Mouse (Mus musculus): ENCODE results near the gene Gramd1a. TPM values are rescaled to one million over a fixed set of nuclear protein-coding genes. Genes with fewer than 3 reads are reported as not detected.

Gene Gramd1a
- 244 and 265 TPM in 2 replicates for total RNA-seq (2014; rRNA removed)
- polyA plus RNA-seq (2015; fragmentation: Nextera tagmentation; extraction: Ambion mirVana), result 176 and 178 TPM in 2 replicates

GRCm38 (mm10) chr7:31155296-31156033 lies at the start of gene Gramd1a:
Gene Gramd1a, minus strand, starts transcription at chr7:31155896.
- H3K9me3 ChIP-seq (ENCODE audit: low read length), result no peaks in the 10 kb centered on the region
- ATAC-seq (no peak), DNase-seq (no peak)
- H3K4me1 ChIP-seq (ENCODE audit: insufficient read depth), result peaks cover 6% of the 10 kb centered on the region; the same call in 1 of the 2 replicates
- no peak within 1 kb of the TSS for H3K4me2 ChIP-seq (ENCODE audit: low read depth)
- no peaks in the 10 kb centered on the region for H3K36me3 ChIP-seq (ENCODE audit: insufficient read depth)
- no peak for TF ChIP-seq CTCF (IDR thresholded peaks at IDR 0.05; ENCODE audit: low read depth)
- WGBS, result 75% methylated on average over 5 of the region's 5 CpGs
- no peak within 1 kb of the TSS for H3K4me3 ChIP-seq (ENCODE audit: low read depth, low read length)
- H3K9ac ChIP-seq, result no peak within 1 kb of the TSS
- no peak within 1 kb of the TSS for H3K27ac ChIP-seq (ENCODE audit: low read depth, low read length)
- H3K27me3 ChIP-seq (ENCODE audit: insufficient read depth, low read length), result no peaks in the 10 kb centered on the region

GRCm38 (mm10) chr7:31195591-31196307 lies 40.1 kb upstream of the Gramd1a start:
- Histone ChIP-seq H3K9ac (no peak overlapping the region), H3K27me3 (ENCODE audit: insufficient read depth, low read length) (no peaks in the 10 kb centered on the region), H3K36me3 (ENCODE audit: insufficient read depth) (no peaks in the 10 kb centered on the region), H3K4me1 (ENCODE audit: insufficient read depth) (no peaks in the 10 kb centered on the region), H3K4me3 (ENCODE audit: low read depth, low read length) (no peak overlapping the region), H3K4me2 (ENCODE audit: low read depth) (no peak overlapping the region), H3K27ac (ENCODE audit: low read depth, low read length) (no peak overlapping the region), H3K9me3 (ENCODE audit: low read length) (no peaks in the 10 kb centered on the region)
- ATAC-seq (no peak), DNase-seq (no peak)
- no peak for TF ChIP-seq CTCF (IDR thresholded peaks at IDR 0.05; ENCODE audit: low read depth)
- 79% methylated on average over 3 of the region's 3 CpGs for WGBS

GRCm38 (mm10) chr7:31184711-31185110 lies 29.0 kb upstream of the Gramd1a start:
- no peak for ATAC-seq
- Histone ChIP-seq H3K36me3 (ENCODE audit: insufficient read depth) (no peaks in the 10 kb centered on the region), H3K27me3 (ENCODE audit: insufficient read depth, low read length) (no peaks in the 10 kb centered on the region), H3K9me3 (ENCODE audit: low read length) (no peaks in the 10 kb centered on the region), H3K9ac (no peak overlapping the region), H3K4me2 (ENCODE audit: low read depth) (no peak overlapping the region), H3K4me3 (ENCODE audit: low read depth, low read length) (no peak overlapping the region), H3K27ac (ENCODE audit: low read depth, low read length) (no peak overlapping the region), H3K4me1 (ENCODE audit: insufficient read depth) (no peaks in the 10 kb centered on the region)
- no peak for DNase-seq
- no peak for TF ChIP-seq CTCF (IDR thresholded peaks at IDR 0.05; ENCODE audit: low read depth)
- WGBS, result 92% methylated on average over 4 of the region's 4 CpGs

- DNase-seq, result no peak
- ATAC-seq, result no peak
- 36% methylated on average over 2 of the region's 2 CpGs for WGBS
Measured at GRCm38 (mm10) chr7:31182863-31183262, 27.2 kb upstream of the Gramd1a start.

GRCm38 (mm10) chr7:31176886-31177763 lies 21.4 kb upstream of the Gramd1a start:
- no peak overlapping the region for H3K9ac ChIP-seq
- no peaks in the 10 kb centered on the region for H3K27me3 ChIP-seq (ENCODE audit: insufficient read depth, low read length)
- TF ChIP-seq CTCF (IDR thresholded peaks at IDR 0.05; ENCODE audit: low read depth), result peak; percentile 93
- peak overlapping the region; percentile 17; the same call in 1 of the 2 replicates for H3K4me3 ChIP-seq (ENCODE audit: low read depth, low read length)
- H3K27ac ChIP-seq (ENCODE audit: low read depth, low read length), result peak overlapping the region; percentile 17; the same call in 1 of the 2 replicates
- peak; percentile 92 for ATAC-seq
- 28% methylated on average over 22 of the region's 22 CpGs for WGBS
- no peaks in the 10 kb centered on the region for H3K36me3 ChIP-seq (ENCODE audit: insufficient read depth)
- peak overlapping the region; percentile 38 for H3K4me2 ChIP-seq (ENCODE audit: low read depth)
- H3K9me3 ChIP-seq (ENCODE audit: low read length), result no peaks in the 10 kb centered on the region
- H3K4me1 ChIP-seq (ENCODE audit: insufficient read depth), result no peaks in the 10 kb centered on the region
- peak; percentile 85 for DNase-seq

More at GRCm38 (mm10) chr7:31182863-31183262, 27.2 kb upstream of the Gramd1a start:
- TF ChIP-seq CTCF (IDR thresholded peaks at IDR 0.05; ENCODE audit: low read depth), result no peak
- no peak overlapping the region for H3K9ac ChIP-seq
- no peaks in the 10 kb centered on the region for H3K4me1 ChIP-seq (ENCODE audit: insufficient read depth)
- H3K4me3 ChIP-seq (ENCODE audit: low read depth, low read length), result no peak overlapping the region
- no peak overlapping the region for H3K27ac ChIP-seq (ENCODE audit: low read depth, low read length)
- H3K36me3 ChIP-seq (ENCODE audit: insufficient read depth), result no peaks in the 10 kb centered on the region
- no peaks in the 10 kb centered on the region for H3K27me3 ChIP-seq (ENCODE audit: insufficient read depth, low read length)
- no peak overlapping the region for H3K4me2 ChIP-seq (ENCODE audit: low read depth)
- no peaks in the 10 kb centered on the region for H3K9me3 ChIP-seq (ENCODE audit: low read length)

GRCm38 (mm10) chr7:31175096-31175495 lies 19.4 kb upstream of the Gramd1a start:
- no peaks in the 10 kb centered on the region for H3K9me3 ChIP-seq (ENCODE audit: low read length)
- H3K27ac ChIP-seq (ENCODE audit: low read depth, low read length), result no peak overlapping the region
- no peaks in the 10 kb centered on the region for H3K27me3 ChIP-seq (ENCODE audit: insufficient read depth, low read length)
- H3K9ac ChIP-seq, result no peak overlapping the region
- no peaks in the 10 kb centered on the region for H3K36me3 ChIP-seq (ENCODE audit: insufficient read depth)
- H3K4me1 ChIP-seq (ENCODE audit: insufficient read depth), result no peaks in the 10 kb centered on the region
- no peak for TF ChIP-seq CTCF (IDR thresholded peaks at IDR 0.05; ENCODE audit: low read depth)
- H3K4me2 ChIP-seq (ENCODE audit: low read depth), result no peak overlapping the region
- DNase-seq (no peak), ATAC-seq (no peak)
- no peak overlapping the region for H3K4me3 ChIP-seq (ENCODE audit: low read depth, low read length)
- 84% methylated on average over 3 of the region's 3 CpGs for WGBS

All from forebrain, postnatal 0 days (tissue).